Mouse (Mus musculus) testis, adult 2 months (tissue): Measurements from ENCODE around the gene Ppm1e. TPM values are rescaled to one million over a fixed set of nuclear protein-coding genes. Genes with fewer than 3 reads are reported as not detected.

Experiments
- H3K27ac ChIP-seq: fragments of 200-500 bp; 2 replicates; pipeline ENCODE4 v1.5.1; 2012; ENCODE audit warnings: low read depth, low read length; ENCODE audit not compliant: control insufficient read depth, insufficient read depth
- H3K27me3 ChIP-seq: fragments of 200-500 bp; 2 replicates; pipeline ENCODE4 v1.6.1; 2012; ENCODE audit warnings: mild to moderate bottlenecking, low read length, moderate library complexity; ENCODE audit not compliant: control insufficient read depth, insufficient read depth
- H3K36me3 ChIP-seq: fragments of 200-500 bp; 2 replicates; pipeline ENCODE4 v1.6.1; 2012; ENCODE audit warnings: mild to moderate bottlenecking, low read length; ENCODE audit not compliant: control insufficient read depth, insufficient read depth
- H3K4me1 ChIP-seq: fragments of 200-500 bp; 2 replicates; pipeline ENCODE4 v1.6.1; 2012; ENCODE audit warnings: low read length; ENCODE audit not compliant: control insufficient read depth, insufficient read depth
- H3K4me3 ChIP-seq: fragments of 200-500 bp; 2 replicates; pipeline ENCODE4 v1.5.1; 2012; ENCODE audit warnings: low read depth, mild to moderate bottlenecking, low read length, moderate library complexity, mixed read lengths; ENCODE audit not compliant: control insufficient read depth
- CTCF ChIP-seq: fragments of 200-500 bp; IDR thresholded peaks from 2 replicates; pipeline ENCODE4 v1.5.1; 2012; ENCODE audit warnings: low read depth, mild to moderate bottlenecking, inconsistent platforms, low read length, moderate library complexity; ENCODE audit not compliant: control insufficient read depth, insufficient read depth, insufficient replicate concordance
- POLR2A ChIP-seq: fragments of 200-500 bp; IDR thresholded peaks from 2 replicates; pipeline ENCODE4 v1.6.1; 2012; ENCODE audit warnings: low read depth, mild to moderate bottlenecking, inconsistent platforms, low read length, moderate library complexity; ENCODE audit not compliant: control insufficient read depth
- polyA plus RNA-seq: library from polyadenylated mRNA; depleted of rRNA; stranded (reverse); fragments of >200 nt; gene quantifications from 2 replicates; pipeline ENCODE4 v1.2.3, GENCODE M21; 2012

Ppm1e gene
- polyA plus RNA-seq, 1 experiment, result 4.1 TPM

- TF ChIP-seq CTCF (no peak), POLR2A (no peak)
- no peaks in the 10 kb centered on the region for H3K27me3 ChIP-seq
- H3K36me3 ChIP-seq, result no peaks in the 10 kb centered on the region
- no peak overlapping the region for H3K4me3 ChIP-seq
- H3K27ac ChIP-seq, result no peak overlapping the region
- H3K4me1 ChIP-seq, result no peaks in the 10 kb centered on the region
Measured at GRCm38 (mm10) chr11:87326381-87326780, 32.4 kb downstream of the Ppm1e start.

- Histone ChIP-seq H3K4me3 (no peak overlapping the region), H3K4me1 (no peaks in the 10 kb centered on the region), H3K36me3 (no peaks in the 10 kb centered on the region), H3K27ac (no peak overlapping the region), H3K27me3 (no peaks in the 10 kb centered on the region)
- no peak for TF ChIP-seq CTCF
- no peak for TF ChIP-seq POLR2A
Measured at GRCm38 (mm10) chr11:87322558-87322957, 36.3 kb downstream of the Ppm1e start.

GRCm38 (mm10) chr11:87320007-87320406, 38.8 kb downstream of the Ppm1e start:
- Histone ChIP-seq H3K36me3 (no peaks in the 10 kb centered on the region), H3K27me3 (no peaks in the 10 kb centered on the region), H3K27ac (no peak overlapping the region), H3K4me1 (no peaks in the 10 kb centered on the region), H3K4me3 (no peak overlapping the region)
- no peak for TF ChIP-seq POLR2A
- TF ChIP-seq CTCF, result no peak

GRCm38 (mm10) chr11:87318956-87319708, 39.7 kb downstream of the Ppm1e start:
- Histone ChIP-seq H3K27ac (no peak overlapping the region), H3K4me1 (no peaks in the 10 kb centered on the region), H3K4me3 (no peak overlapping the region), H3K27me3 (no peaks in the 10 kb centered on the region), H3K36me3 (no peaks in the 10 kb centered on the region)
- TF ChIP-seq POLR2A (no peak), CTCF (no peak)

- Histone ChIP-seq H3K4me3 (no peak overlapping the region), H3K27ac (no peak overlapping the region), H3K27me3 (no peaks in the 10 kb centered on the region), H3K4me1 (no peaks in the 10 kb centered on the region), H3K36me3 (no peaks in the 10 kb centered on the region)
- TF ChIP-seq POLR2A, result no peak
- TF ChIP-seq CTCF, result no peak
Measured at GRCm38 (mm10) chr11:87313533-87313932, 45.3 kb downstream of the Ppm1e start.

- no peaks in the 10 kb centered on the region for H3K36me3 ChIP-seq
Measured at GRCm38 (mm10) chr11:87310309-87310708, 48.5 kb downstream of the Ppm1e start.

GRCm38 (mm10) chr11:87309329-87310074, 49.3 kb downstream of the Ppm1e start:
- no peaks in the 10 kb centered on the region for H3K4me1 ChIP-seq
- H3K27me3 ChIP-seq, result no peaks in the 10 kb centered on the region
- TF ChIP-seq POLR2A (no peak), CTCF (no peak)
- H3K4me3 ChIP-seq, result no peak overlapping the region
- no peaks in the 10 kb centered on the region for H3K36me3 ChIP-seq
- H3K27ac ChIP-seq, result no peak overlapping the region

More at GRCm38 (mm10) chr11:87310309-87310708, 48.5 kb downstream of the Ppm1e start:
- TF ChIP-seq CTCF (no peak), POLR2A (no peak)
- Histone ChIP-seq H3K4me1 (no peaks in the 10 kb centered on the region), H3K27ac (no peak overlapping the region), H3K4me3 (no peak overlapping the region), H3K27me3 (no peaks in the 10 kb centered on the region)
